Mouse (Mus musculus): ENCODE data around the gene Il20. TPM values are rescaled to one million over a fixed set of nuclear protein-coding genes. Genes with fewer than 3 reads are reported as not detected.
A peak's percentile ranks its signal among the peaks of the same experiment; 100 is the strongest.

Il20 gene
- polyA plus RNA-seq, 1 experiment from 2014 or later: not detected

GRCm38 (mm10) chr1:130902505-130902904 is 8.7 kb downstream of the Il20 start:
- Histone ChIP-seq H3K27ac (ENCODE audit: low read depth, low read length) (no peak overlapping the region), H3K9me3 (ENCODE audit: control insufficient read depth, low read length) (no peaks in the 10 kb centered on the region), H3K4me2 (replicated peaks; ENCODE audit: low read depth, low read length) (no peak overlapping the region), H3K4me1 (ENCODE audit: control insufficient read depth, insufficient read depth, low read length) (no peaks in the 10 kb centered on the region), H3K27me3 (ENCODE audit: control insufficient read depth, insufficient read depth, low read length) (no peaks in the 10 kb centered on the region), H3K9ac (ENCODE audit: low read depth, low read length) (no peak overlapping the region), H3K36me3 (ENCODE audit: control insufficient read depth, insufficient read depth, low read length) (no peaks in the 10 kb centered on the region), H3K4me3 (ENCODE audit: low read length) (no peak overlapping the region)
- WGBS: 80% methylated on average over 7 of the region's 7 CpGs
- no peak for ATAC-seq (ENCODE audit: low FRiP score, low TSS enrichment)

GRCm38 (mm10) chr1:130894468-130894867 is 16.8 kb downstream of the Il20 start:
- ATAC-seq (ENCODE audit: low FRiP score, low TSS enrichment): no peak
- H3K36me3 ChIP-seq (ENCODE audit: control insufficient read depth, insufficient read depth, low read length): no peaks in the 10 kb centered on the region
- 77% methylated on average over 6 of the region's 6 CpGs for WGBS
- H3K9ac ChIP-seq (ENCODE audit: low read depth, low read length): no peak overlapping the region
- no peaks in the 10 kb centered on the region for H3K9me3 ChIP-seq (ENCODE audit: control insufficient read depth, low read length)
- H3K4me3 ChIP-seq (ENCODE audit: low read length): no peak overlapping the region
- H3K4me1 ChIP-seq (ENCODE audit: control insufficient read depth, insufficient read depth, low read length): no peaks in the 10 kb centered on the region
- H3K4me2 ChIP-seq (replicated peaks; ENCODE audit: low read depth, low read length): no peak overlapping the region
- no peak overlapping the region for H3K27ac ChIP-seq (ENCODE audit: low read depth, low read length)
- no peaks in the 10 kb centered on the region for H3K27me3 ChIP-seq (ENCODE audit: control insufficient read depth, insufficient read depth, low read length)

GRCm38 (mm10) chr1:130893329-130894040 is 17.8 kb downstream of the Il20 start:
- Histone ChIP-seq H3K27ac (ENCODE audit: low read depth, low read length) (no peak overlapping the region), H3K9me3 (ENCODE audit: control insufficient read depth, low read length) (no peaks in the 10 kb centered on the region)

GRCm38 (mm10) chr1:130892446-130892845 is 18.8 kb downstream of the Il20 start:
- no peak for ATAC-seq (ENCODE audit: low FRiP score, low TSS enrichment)
- Histone ChIP-seq H3K9me3 (ENCODE audit: control insufficient read depth, low read length) (no peaks in the 10 kb centered on the region), H3K4me2 (replicated peaks; ENCODE audit: low read depth, low read length) (no peak overlapping the region), H3K27ac (ENCODE audit: low read depth, low read length) (no peak overlapping the region; the same call in 1 of the 2 replicates), H3K36me3 (ENCODE audit: control insufficient read depth, insufficient read depth, low read length) (no peaks in the 10 kb centered on the region), H3K27me3 (ENCODE audit: control insufficient read depth, insufficient read depth, low read length) (no peaks in the 10 kb centered on the region), H3K4me1 (ENCODE audit: control insufficient read depth, insufficient read depth, low read length) (no peaks in the 10 kb centered on the region), H3K4me3 (ENCODE audit: low read length) (no peak overlapping the region), H3K9ac (ENCODE audit: low read depth, low read length) (no peak overlapping the region)
- 83% methylated on average over 1 of the region's 1 CpGs for WGBS

More at GRCm38 (mm10) chr1:130893329-130894040, 17.8 kb downstream of the Il20 start:
- Histone ChIP-seq H3K27me3 (ENCODE audit: control insufficient read depth, insufficient read depth, low read length) (no peaks in the 10 kb centered on the region), H3K4me1 (ENCODE audit: control insufficient read depth, insufficient read depth, low read length) (no peaks in the 10 kb centered on the region), H3K4me2 (replicated peaks; ENCODE audit: low read depth, low read length) (no peak overlapping the region), H3K36me3 (ENCODE audit: control insufficient read depth, insufficient read depth, low read length) (no peaks in the 10 kb centered on the region), H3K9ac (ENCODE audit: low read depth, low read length) (no peak overlapping the region), H3K4me3 (ENCODE audit: low read length) (no peak overlapping the region)
- 29% methylated on average over 9 of the region's 9 CpGs for WGBS
- peak; percentile 69 for ATAC-seq (ENCODE audit: low FRiP score, low TSS enrichment)

- Histone ChIP-seq H3K4me2 (replicated peaks; ENCODE audit: low read depth, low read length) (no peak within 1 kb of the TSS), H3K27me3 (ENCODE audit: control insufficient read depth, insufficient read depth, low read length) (no peaks in the 10 kb centered on the region), H3K36me3 (ENCODE audit: control insufficient read depth, insufficient read depth, low read length) (no peaks in the 10 kb centered on the region), H3K4me1 (ENCODE audit: control insufficient read depth, insufficient read depth, low read length) (no peaks in the 10 kb centered on the region), H3K9me3 (ENCODE audit: control insufficient read depth, low read length) (no peaks in the 10 kb centered on the region), H3K4me3 (ENCODE audit: low read length) (no peak within 1 kb of the TSS), H3K9ac (ENCODE audit: low read depth, low read length) (no peak within 1 kb of the TSS), H3K27ac (ENCODE audit: low read depth, low read length) (no peak within 1 kb of the TSS)
- ATAC-seq (ENCODE audit: low FRiP score, low TSS enrichment): no peak
These were observed 23.9 kb downstream of the Il20 start, which contains the start of gene Il24 for GRCm38 (mm10) chr1:130887354-130887753. Il24 (minus strand) TSS chr1:130887454.

- H3K9ac ChIP-seq (ENCODE audit: low read depth, low read length): no peak overlapping the region
- H3K4me3 ChIP-seq (ENCODE audit: low read length): no peak overlapping the region
- no peak overlapping the region for H3K27ac ChIP-seq (ENCODE audit: low read depth, low read length)
- H3K36me3 ChIP-seq (ENCODE audit: control insufficient read depth, insufficient read depth, low read length): no peaks in the 10 kb centered on the region
- no peaks in the 10 kb centered on the region for H3K9me3 ChIP-seq (ENCODE audit: control insufficient read depth, low read length)
- no peak for ATAC-seq (ENCODE audit: low FRiP score, low TSS enrichment)
- WGBS: 90% methylated on average over 4 of the region's 4 CpGs
- no peak overlapping the region for H3K4me2 ChIP-seq (replicated peaks; ENCODE audit: low read depth, low read length)
- H3K4me1 ChIP-seq (ENCODE audit: control insufficient read depth, insufficient read depth, low read length): no peaks in the 10 kb centered on the region
- H3K27me3 ChIP-seq (ENCODE audit: control insufficient read depth, insufficient read depth, low read length): peaks cover 9% of the 10 kb centered on the region; the same call in 1 of the 2 replicates
These were observed 28.1 kb downstream of the Il20 start for GRCm38 (mm10) chr1:130883146-130883545.

GRCm38 (mm10) chr1:130879927-130880326 is 31.3 kb downstream of the Il20 start:
- WGBS: 93% methylated on average over 7 of the region's 7 CpGs
- H3K9ac ChIP-seq (ENCODE audit: low read depth, low read length): no peak overlapping the region
- peaks cover 15% of the 10 kb centered on the region for H3K27me3 ChIP-seq (ENCODE audit: control insufficient read depth, insufficient read depth, low read length)
- H3K36me3 ChIP-seq (ENCODE audit: control insufficient read depth, insufficient read depth, low read length): no peaks in the 10 kb centered on the region
- no peak overlapping the region for H3K4me3 ChIP-seq (ENCODE audit: low read length)
- no peak overlapping the region for H3K27ac ChIP-seq (ENCODE audit: low read depth, low read length)
- no peaks in the 10 kb centered on the region for H3K9me3 ChIP-seq (ENCODE audit: control insufficient read depth, low read length)
- no peaks in the 10 kb centered on the region for H3K4me1 ChIP-seq (ENCODE audit: control insufficient read depth, insufficient read depth, low read length)
- no peak for ATAC-seq (ENCODE audit: low FRiP score, low TSS enrichment)
- no peak overlapping the region for H3K4me2 ChIP-seq (replicated peaks; ENCODE audit: low read depth, low read length)

GRCm38 (mm10) chr1:130877889-130878614 is 33.2 kb downstream of the Il20 start:
- H3K27me3 ChIP-seq (ENCODE audit: control insufficient read depth, insufficient read depth, low read length): peaks cover 15% of the 10 kb centered on the region

GRCm38 (mm10) chr1:130876931-130877509 is 34.2 kb downstream of the Il20 start:
- Histone ChIP-seq H3K36me3 (ENCODE audit: control insufficient read depth, insufficient read depth, low read length) (no peaks in the 10 kb centered on the region), H3K9ac (ENCODE audit: low read depth, low read length) (no peak overlapping the region), H3K27ac (ENCODE audit: low read depth, low read length) (no peak overlapping the region), H3K9me3 (ENCODE audit: control insufficient read depth, low read length) (no peaks in the 10 kb centered on the region), H3K4me2 (replicated peaks; ENCODE audit: low read depth, low read length) (no peak overlapping the region), H3K4me3 (ENCODE audit: low read length) (no peak overlapping the region), H3K4me1 (ENCODE audit: control insufficient read depth, insufficient read depth, low read length) (no peaks in the 10 kb centered on the region), H3K27me3 (ENCODE audit: control insufficient read depth, insufficient read depth, low read length) (peaks cover 15% of the 10 kb centered on the region)
- WGBS: 20% methylated on average over 3 of the region's 3 CpGs
- no peak for ATAC-seq (ENCODE audit: low FRiP score, low TSS enrichment)

More at GRCm38 (mm10) chr1:130877889-130878614, 33.2 kb downstream of the Il20 start:
- no peaks in the 10 kb centered on the region for H3K36me3 ChIP-seq (ENCODE audit: control insufficient read depth, insufficient read depth, low read length)
- H3K9me3 ChIP-seq (ENCODE audit: control insufficient read depth, low read length): no peaks in the 10 kb centered on the region
- no peak overlapping the region for H3K9ac ChIP-seq (ENCODE audit: low read depth, low read length)
- H3K4me3 ChIP-seq (ENCODE audit: low read length): peak overlapping the region; percentile 32
- peak overlapping the region; percentile 65 for H3K4me2 ChIP-seq (replicated peaks; ENCODE audit: low read depth, low read length)
- no peak overlapping the region for H3K27ac ChIP-seq (ENCODE audit: low read depth, low read length)
- peak; percentile 62 for ATAC-seq (ENCODE audit: low FRiP score, low TSS enrichment)
- 2% methylated on average over 43 of the region's 43 CpGs for WGBS
- H3K4me1 ChIP-seq (ENCODE audit: control insufficient read depth, insufficient read depth, low read length): no peaks in the 10 kb centered on the region
